Mouse (Mus musculus) ES-E14 (cell line): Measurements from ENCODE around the gene Bnc2. TPM values are rescaled to one million over a fixed set of nuclear protein-coding genes. Genes with fewer than 3 reads are reported as not detected.

ENCODE experiments used
- DNase-seq: peaks from one replicate; pipeline ENCODE4 v3.0.0-alpha.2; 2013; ENCODE audit warnings: low read depth, low spot score
- H3K27ac ChIP-seq: 2 replicates; pipeline ENCODE4 v1.5.1; 2012; ENCODE audit warnings: low read depth, mild to moderate bottlenecking, low read length, moderate library complexity, mixed read lengths; ENCODE audit not compliant: poor library complexity, insufficient read depth, severe bottlenecking
- H3K36me3 ChIP-seq: 2 replicates; pipeline ENCODE4 v1.6.1; 2012; ENCODE audit warnings: mild to moderate bottlenecking, low read length, moderate library complexity, mixed read lengths; ENCODE audit not compliant: control insufficient read depth, poor library complexity, insufficient read depth, severe bottlenecking
- H3K4me1 ChIP-seq, 2 experiments: fragments of 150-350 bp in 1 of 2; sonication (generic) in 1 of 2; 2 replicates each; pipeline ENCODE4 v1.6.1; 2012; ENCODE audit warnings: low read length in 2 of 2, mild to moderate bottlenecking in 1 of 2, mixed read lengths in 1 of 2; ENCODE audit not compliant: control insufficient read depth in 2 of 2, insufficient read depth in 2 of 2, poor library complexity in 1 of 2
- H3K4me3 ChIP-seq, 2 experiments: fragments of 150-350 bp in 1 of 2; sonication (generic) in 1 of 2; 2 replicates each; pipeline ENCODE4 v1.5.1; 2012; ENCODE audit warnings: low read length in 2 of 2, low read depth in 1 of 2, mild to moderate bottlenecking in 1 of 2, mixed read lengths in 1 of 2; ENCODE audit not compliant: insufficient read depth in 1 of 2, poor library complexity in 1 of 2, severe bottlenecking in 1 of 2
- H3K9ac ChIP-seq: 2 replicates; pipeline ENCODE4 v1.6.1; 2012; ENCODE audit warnings: low read depth, mild to moderate bottlenecking, low read length, mixed read lengths; ENCODE audit not compliant: poor library complexity, insufficient read depth, severe bottlenecking
- H3K9me3 ChIP-seq: fragments of 150-350 bp; sonication (generic); 2 replicates; pipeline ENCODE4 v1.6.1; 2012; ENCODE audit warnings: low read depth, mild to moderate bottlenecking, low read length; ENCODE audit not compliant: control insufficient read depth, insufficient read depth
- CHD2 ChIP-seq: IDR thresholded peaks from 2 replicates; pipeline ENCODE4 v1.6.1; 2014; ENCODE audit warnings: mild to moderate bottlenecking, low read depth, low read length, inconsistent platforms
- HCFC1 ChIP-seq: IDR thresholded peaks from 2 replicates; pipeline ENCODE4 v1.6.1; 2012; ENCODE audit warnings: low read length, inconsistent platforms, borderline replicate concordance; ENCODE audit not compliant: insufficient read depth
- MAFK ChIP-seq: IDR thresholded peaks from 2 replicates; pipeline ENCODE4 v1.6.1; 2014; ENCODE audit warnings: mild to moderate bottlenecking, low read depth, low read length, inconsistent platforms; ENCODE audit not compliant: insufficient read depth
- ZC3H11A ChIP-seq: IDR thresholded peaks from 2 replicates; pipeline ENCODE4 v1.6.1; 2012; ENCODE audit warnings: low read depth, mild to moderate bottlenecking, inconsistent platforms, low read length, borderline replicate concordance
- ZNF384 ChIP-seq: IDR thresholded peaks from 2 replicates; pipeline ENCODE4 v1.6.1; 2012; ENCODE audit warnings: low read depth, low read length, inconsistent platforms
- in situ Hi-C, 2 experiments: fragments of 600-800 bp; cut with MboI; formaldehyde crosslinking; loops; one replicate each; pipeline ENCODE4 v1.15.1; 2025; ENCODE audit warnings: low sequenced_read_pairs in 2 of 2, inconsistent platforms in 1 of 2; ENCODE audit not compliant: unreplicated experiment in 2 of 2
- total RNA-seq: library from RNA; depleted of rRNA; stranded (reverse); fragments of 300-350 nt; gene quantifications from 2 replicates; pipeline ENCODE4 v1.2.3, GENCODE M21; 2012

The Bnc2 gene
- total RNA-seq, 1 experiment = 15.1 TPM

- Histone ChIP-seq H3K36me3 (no peaks in the 10 kb centered on the region), H3K27ac (no peak overlapping the region), H3K4me3 (no peak overlapping the region), H3K9ac (no peak overlapping the region), H3K4me1 (peaks cover 0 to 4% of the 10 kb centered on the region in 2 experiments; a peak in 2 of 4 replicates), H3K9me3 (no peaks in the 10 kb centered on the region)
- no peak for DNase-seq
- TF ChIP-seq HCFC1 (no peak), ZC3H11A (no peak), ZNF384 (no peak), CHD2 (no peak), MAFK (no peak)
- in situ Hi-C loops = no loop called here
These were observed 176.6 kb downstream of the Bnc2 start for GRCm38 (mm10) chr4:84498469-84498868.

- in situ Hi-C loops = no loop called here
- no peaks in the 10 kb centered on the region for H3K4me1 ChIP-seq
- DNase-seq = no peak
These were observed 186.8 kb downstream of the Bnc2 start for GRCm38 (mm10) chr4:84488323-84488722.

GRCm38 (mm10) chr4:84482680-84483079 is 192.4 kb downstream of the Bnc2 start:
- in situ Hi-C loops = no loop called here
- Histone ChIP-seq H3K27ac (no peak overlapping the region), H3K9me3 (no peaks in the 10 kb centered on the region), H3K36me3 (no peaks in the 10 kb centered on the region), H3K9ac (no peak overlapping the region), H3K4me1 (no peaks in the 10 kb centered on the region), H3K4me3 (no peak overlapping the region)
- DNase-seq = no peak
- no peak for TF ChIP-seq ZNF384
- no peak for TF ChIP-seq CHD2
- TF ChIP-seq ZC3H11A = no peak
- no peak for TF ChIP-seq HCFC1
- no peak for TF ChIP-seq MAFK

More at GRCm38 (mm10) chr4:84488323-84488722, 186.8 kb downstream of the Bnc2 start:
- H3K4me3 ChIP-seq = no peak overlapping the region
- no peaks in the 10 kb centered on the region for H3K9me3 ChIP-seq
- H3K27ac ChIP-seq = no peak overlapping the region
- TF ChIP-seq CHD2 (no peak), ZC3H11A (no peak)
- no peak overlapping the region for H3K9ac ChIP-seq
- no peaks in the 10 kb centered on the region for H3K36me3 ChIP-seq

- Histone ChIP-seq H3K36me3 (no peaks in the 10 kb centered on the region), H3K4me1 (no peaks in the 10 kb centered on the region), H3K9me3 (no peaks in the 10 kb centered on the region), H3K4me3 (no peak overlapping the region), H3K27ac (no peak overlapping the region), H3K9ac (no peak overlapping the region)
- DNase-seq = no peak
- in situ Hi-C loops = no loop called here
- TF ChIP-seq CHD2 (no peak), ZC3H11A (no peak), HCFC1 (no peak), ZNF384 (no peak), MAFK (no peak)
These were observed 202.4 kb downstream of the Bnc2 start for GRCm38 (mm10) chr4:84472643-84473042.

GRCm38 (mm10) chr4:84470106-84470885 is 204.8 kb downstream of the Bnc2 start:
- Histone ChIP-seq H3K9ac (no peak overlapping the region), H3K9me3 (no peaks in the 10 kb centered on the region), H3K4me3 (no peak overlapping the region), H3K36me3 (no peaks in the 10 kb centered on the region), H3K27ac (no peak overlapping the region), H3K4me1 (no peaks in the 10 kb centered on the region)
- no peak for DNase-seq
- TF ChIP-seq CHD2 = no peak
- TF ChIP-seq ZNF384 = no peak
- no peak for TF ChIP-seq MAFK
- TF ChIP-seq ZC3H11A = no peak
- TF ChIP-seq HCFC1 = no peak
- in situ Hi-C loops = no loop called here
